Mouse (Mus musculus) limb, embryonic 13.5 days (tissue): Measurements from ENCODE around the gene Hbq1b. TPM values are rescaled to one million over a fixed set of nuclear protein-coding genes. Genes with fewer than 3 reads are reported as not detected.

ENCODE experiments used
- polyA plus RNA-seq: library from polyadenylated mRNA; unstranded; fragments of >200 nt; fragmentation: Nextera tagmentation; extraction: Ambion mirVana; gene quantifications from 2 replicates; pipeline ENCODE4 v1.2.1, GENCODE M21; 2015

Gene Hbq1b
- polyA plus RNA-seq, 1 experiment from 2014 or later: 1.8 TPM

Other genes starting within 250 kb of the Hbq1b start
- gene Il9r, start 86.7 kb upstream of the Hbq1b start, polyA plus RNA-seq: 0.14 and 0.50 TPM in 2 replicates
- gene Snrnp25, start 81.5 kb upstream of the Hbq1b start, polyA plus RNA-seq: 58.7 and 66.4 TPM in 2 replicates
- 59.3 and 63.4 TPM in 2 replicates for gene Rhbdf1, start 64.7 kb upstream of the Hbq1b start, polyA plus RNA-seq
- gene Mpg, start 60.5 kb upstream of the Hbq1b start, polyA plus RNA-seq: 42.7 and 43.5 TPM in 2 replicates
- gene Nprl3, start 19.3 kb upstream of the Hbq1b start, polyA plus RNA-seq: 46.0 and 47.0 TPM in 2 replicates
- gene Hba-x, start 10.6 kb upstream of the Hbq1b start, polyA plus RNA-seq: 595 and 644 TPM in 2 replicates
- 4,235 and 4,311 TPM in 2 replicates for gene Hba-a1, start 3.5 kb upstream of the Hbq1b start, polyA plus RNA-seq
- gene Hba-a2, start 9.5 kb downstream of the Hbq1b start, polyA plus RNA-seq: 10,014 and 10,405 TPM in 2 replicates
- gene Hbq1a, start 13.1 kb downstream of the Hbq1b start, polyA plus RNA-seq: 0.39 and 0.46 TPM in 2 replicates
- gene Sh3pxd2b, start 60.9 kb downstream of the Hbq1b start, polyA plus RNA-seq: 25.9 and 31.3 TPM in 2 replicates
- 96.4 and 97.3 TPM in 2 replicates for gene Ubtd2, start 168.4 kb downstream of the Hbq1b start, polyA plus RNA-seq
- 0.45 TPM in 1 of 2 replicates, not detected in the other for gene Efcab9, start 245.1 kb downstream of the Hbq1b start, polyA plus RNA-seq
- gene Stk10, start 246.3 kb downstream of the Hbq1b start, polyA plus RNA-seq: 2.6 and 3.1 TPM in 2 replicates